Mouse (Mus musculus): ENCODE data around the gene Adamts7.

DNA sequence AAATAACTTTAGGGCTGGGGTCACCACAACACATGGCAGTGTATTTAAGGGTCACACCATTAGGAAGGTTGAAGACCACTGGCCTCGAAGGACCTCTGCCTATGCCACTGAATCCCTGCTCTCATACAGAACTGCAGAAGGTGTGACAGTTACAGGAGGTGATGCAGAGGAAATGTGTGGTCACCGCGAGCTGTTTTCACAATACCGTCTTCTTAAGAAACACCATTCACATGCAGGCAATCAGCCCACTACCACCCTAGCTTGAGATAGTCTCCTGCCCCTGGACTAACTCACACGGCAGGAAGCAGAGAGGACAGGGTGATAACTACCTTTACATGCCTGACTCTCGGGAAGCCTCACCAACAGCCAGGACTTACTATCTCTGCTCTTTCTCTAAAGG is 82.3 kb downstream of the Adamts7 start:
- TF ChIP-seq POLR2A (IDR thresholded peaks at IDR 0.05; ENCODE audit: borderline replicate concordance, extremely low read depth, low read depth, low read length) (no peak), CTCF (IDR thresholded peaks at IDR 0.05; ENCODE audit: insufficient read depth, low read length) (no peak)
